Mouse (Mus musculus) hindbrain, postnatal 0 days (tissue): ENCODE measurements around the gene Gpalpp1. TPM values are rescaled to one million over a fixed set of nuclear protein-coding genes. Genes with fewer than 3 reads are reported as not detected.

Experiments
- ATAC-seq: fragments of 200-750 bp; cut with Nextera tagmentation; 2 replicates; pipeline ENCODE4 v1.8.0; 2017; ENCODE audit warnings: mild to moderate bottlenecking, moderate TSS enrichment, moderate library complexity
- DNase-seq: peaks from one replicate; pipeline ENCODE4 v3.0.0-alpha.2; 2015; ENCODE audit warnings: low spot score
- H3K27ac ChIP-seq: fragments of 300-500 bp; sonication (generic); 2 replicates; pipeline ENCODE4 v1.5.1; 2014; ENCODE audit warnings: mild to moderate bottlenecking
- H3K27me3 ChIP-seq: fragments of 300-500 bp; sonication (generic); 2 replicates; pipeline ENCODE4 v1.6.1; 2014; ENCODE audit warnings: low read length, mixed read lengths; ENCODE audit not compliant: insufficient read depth
- H3K36me3 ChIP-seq: fragments of 300-500 bp; sonication (generic); 2 replicates; pipeline ENCODE4 v1.6.1; 2014; ENCODE audit warnings: low read length, mixed read lengths; ENCODE audit not compliant: insufficient read depth
- H3K4me1 ChIP-seq: fragments of 300-500 bp; sonication (generic); 2 replicates; pipeline ENCODE4 v1.6.1; 2014; ENCODE audit warnings: antibody characterized with exemption, low read length, mixed read lengths; ENCODE audit not compliant: insufficient read depth
- H3K4me2 ChIP-seq: fragments of 300-500 bp; sonication (generic); 2 replicates; pipeline ENCODE4 v1.6.1; 2014; ENCODE audit warnings: low read depth, mild to moderate bottlenecking, low read length, moderate library complexity, mixed read lengths
- H3K4me3 ChIP-seq: fragments of 300-500 bp; sonication (generic); 2 replicates; pipeline ENCODE4 v1.5.1; 2014; ENCODE audit warnings: low read length
- H3K9ac ChIP-seq: fragments of 300-500 bp; sonication (generic); replicated peaks from 2 replicates; pipeline ENCODE4 v1.6.1; 2014; ENCODE audit warnings: mild to moderate bottlenecking, low read length, moderate library complexity, mixed read lengths
- H3K9me3 ChIP-seq: fragments of 300-500 bp; sonication (generic); 2 replicates; pipeline ENCODE4 v1.6.1; 2016; ENCODE audit warnings: low read length, mixed read lengths
- CTCF ChIP-seq: IDR thresholded peaks from 2 replicates; pipeline ENCODE4 v1.5.1; 2016; ENCODE audit warnings: antibody characterized with exemption, control low read depth, low read depth
- WGBS: fragments of 180-500 bp; shearing (Covaris S2); extraction: QIAGEN DNeasy Blood & Tissue Kit; methylation state at CpG from one replicate; pipeline ENCODE4 v1.1.7; 2014; 5-methylcytosine and 5-hydroxymethylcytosine counted together
- polyA plus RNA-seq: library from polyadenylated mRNA; unstranded; fragments of >200 nt; fragmentation: Nextera tagmentation; extraction: Ambion mirVana; gene quantifications from 2 replicates; pipeline ENCODE4 v1.2.1, GENCODE M21; 2015
- total RNA-seq: library from RNA; depleted of rRNA; stranded (reverse); fragments of >200 nt; gene quantifications from 2 replicates; pipeline ENCODE4 v1.2.3, GENCODE M21; 2014

Gene Gpalpp1
- total and polyA plus RNA-seq, 2 experiments from 2014 or later = 8.1 to 14.2 TPM

- Histone ChIP-seq H3K36me3 (peaks cover 41% of the 10 kb centered on the region), H3K9ac (no peak overlapping the region), H3K4me1 (no peaks in the 10 kb centered on the region), H3K27me3 (no peaks in the 10 kb centered on the region), H3K27ac (no peak overlapping the region), H3K4me2 (no peak overlapping the region), H3K9me3 (no peaks in the 10 kb centered on the region), H3K4me3 (no peak overlapping the region)
- no peak for ATAC-seq
- TF ChIP-seq CTCF = 0 out of 2 replicates have a peak, but pooled peaks have one; percentile 16
- WGBS = 93% methylated on average over 4 of the region's 4 CpGs
- no peak for DNase-seq
Measured at GRCm38 (mm10) chr14:76134975-76135374, 24.4 kb upstream of the Gpalpp1 start.

DNA sequence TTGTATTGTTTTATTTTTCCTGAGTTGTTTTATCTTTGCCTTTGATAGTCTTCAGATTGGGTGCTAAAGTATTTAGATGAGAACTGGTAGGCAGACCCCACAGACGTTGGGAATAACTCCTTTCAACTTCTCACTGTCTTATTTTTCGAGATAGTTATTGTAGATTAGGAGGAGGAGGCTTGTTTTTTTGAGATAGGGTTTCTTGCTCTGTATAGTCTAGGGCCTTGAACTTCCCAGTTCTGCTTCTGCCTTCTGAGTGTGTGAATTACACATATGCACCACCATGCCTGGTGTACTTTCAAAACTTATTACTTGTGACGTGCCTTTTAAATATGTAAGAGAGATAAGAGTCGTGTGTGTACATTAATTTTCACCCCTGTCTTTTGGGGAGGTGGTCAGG lies 17.6 kb upstream of the Gpalpp1 start:
- ATAC-seq (no peak), DNase-seq (no peak)
- WGBS = 90% methylated on average over 4 of the region's 4 CpGs
- H3K36me3 ChIP-seq = peaks cover 52% of the 10 kb centered on the region
- no peak overlapping the region for H3K4me3 ChIP-seq
- H3K4me2 ChIP-seq = no peak overlapping the region
- H3K27me3 ChIP-seq = no peaks in the 10 kb centered on the region
- no peak for TF ChIP-seq CTCF
- no peaks in the 10 kb centered on the region for H3K9me3 ChIP-seq
- H3K27ac ChIP-seq = no peak overlapping the region
- no peak overlapping the region for H3K9ac ChIP-seq
- no peaks in the 10 kb centered on the region for H3K4me1 ChIP-seq

DNA sequence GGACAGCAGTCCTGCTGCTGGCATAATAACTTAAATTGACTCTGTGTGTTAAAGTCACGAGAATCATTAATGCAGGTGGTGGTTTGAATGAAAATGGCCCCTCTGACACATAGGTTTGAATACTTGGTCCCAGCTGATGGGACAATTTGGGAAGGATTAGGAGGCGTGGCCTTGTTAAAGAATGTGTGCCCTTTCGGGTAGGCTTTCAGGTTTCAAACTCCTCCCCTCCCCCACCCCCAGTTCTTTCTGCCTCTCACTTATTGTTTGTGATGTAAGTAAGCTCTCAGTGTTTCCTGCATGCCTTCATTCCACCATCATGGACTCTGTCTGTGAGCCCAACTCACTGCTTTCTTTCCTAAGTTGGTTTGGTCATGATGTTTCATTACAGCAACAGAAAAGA lies 16.8 kb upstream of the Gpalpp1 start:
- no peak overlapping the region for H3K4me3 ChIP-seq
- H3K9ac ChIP-seq = no peak overlapping the region
- H3K36me3 ChIP-seq = peaks cover 52% of the 10 kb centered on the region
- no peak for ATAC-seq
- no peak overlapping the region for H3K4me2 ChIP-seq
- no peaks in the 10 kb centered on the region for H3K27me3 ChIP-seq
- TF ChIP-seq CTCF = no peak
- H3K9me3 ChIP-seq = no peaks in the 10 kb centered on the region
- H3K4me1 ChIP-seq = no peaks in the 10 kb centered on the region
- 91% methylated on average over 3 of the region's 3 CpGs for WGBS
- no peak overlapping the region for H3K27ac ChIP-seq
- no peak for DNase-seq

DNA sequence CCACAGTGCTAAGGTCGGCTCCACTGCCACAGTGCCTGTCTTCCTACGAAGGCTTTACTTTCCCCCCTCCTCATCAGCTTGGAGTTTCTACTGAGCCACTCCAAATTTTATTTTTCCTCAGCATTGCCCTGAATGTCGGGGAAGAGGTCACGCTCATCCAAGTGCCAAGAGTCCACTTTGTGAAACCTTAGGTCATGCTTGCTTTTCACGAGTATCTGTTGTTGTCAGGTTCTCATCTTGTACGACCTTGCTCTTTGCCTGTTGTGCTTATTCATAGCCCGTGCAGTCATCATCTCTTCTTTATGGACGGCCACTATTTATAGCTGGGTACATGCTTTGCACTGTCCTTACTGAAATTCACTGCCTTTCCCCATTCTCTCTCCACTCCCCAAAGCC lies 12.1 kb upstream of the Gpalpp1 start:
- Histone ChIP-seq H3K4me1 (no peaks in the 10 kb centered on the region), H3K9me3 (no peaks in the 10 kb centered on the region), H3K9ac (no peak overlapping the region), H3K4me2 (no peak overlapping the region), H3K36me3 (peaks cover 48% of the 10 kb centered on the region), H3K27ac (no peak overlapping the region), H3K4me3 (no peak overlapping the region), H3K27me3 (no peaks in the 10 kb centered on the region)
- no peak for TF ChIP-seq CTCF
- 94% methylated on average over 8 of the region's 8 CpGs for WGBS
- no peak for ATAC-seq
- no peak for DNase-seq

DNA sequence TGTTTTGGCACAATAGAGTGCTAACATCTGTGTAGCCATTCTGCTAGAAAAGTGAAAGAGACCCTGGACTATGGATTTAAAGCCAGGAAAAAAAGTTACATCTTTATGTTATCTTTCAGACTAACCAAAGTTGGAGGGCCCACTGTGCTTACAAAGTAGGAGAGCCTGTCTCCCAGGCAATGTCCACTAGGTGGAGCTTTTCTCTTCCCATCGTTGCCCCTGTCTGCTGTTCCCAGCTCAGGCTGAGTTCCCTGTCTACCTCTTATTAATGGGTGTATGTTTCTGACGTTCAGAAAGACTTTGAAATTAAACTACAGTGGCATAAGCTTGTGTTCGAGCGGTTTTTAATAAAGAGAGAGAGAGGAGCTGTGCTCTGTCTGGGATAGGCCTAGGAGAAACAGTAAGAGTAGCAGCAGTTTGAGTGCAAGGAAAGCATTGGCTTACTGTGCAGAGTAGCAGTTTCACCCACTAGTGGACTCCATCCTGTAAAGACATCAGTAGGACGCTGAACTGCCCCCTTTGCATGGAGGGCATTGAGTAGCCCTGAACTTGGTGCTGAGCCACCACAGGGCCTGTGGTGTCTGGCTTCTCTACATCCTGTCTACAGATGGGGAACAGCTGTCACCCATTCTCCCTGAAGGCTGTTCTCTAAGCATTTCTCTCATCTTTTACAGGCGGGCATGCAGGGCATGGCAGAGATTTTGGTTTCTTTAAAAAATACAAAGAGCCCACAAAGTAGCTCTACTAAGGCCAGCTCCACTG lies 11.5 kb upstream of the Gpalpp1 start:
- WGBS = 51% methylated on average over 6 of the region's 6 CpGs
- peaks cover 48% of the 10 kb centered on the region for H3K36me3 ChIP-seq

GRCm38 (mm10) chr14:76120472-76120871 lies 9.9 kb upstream of the Gpalpp1 start:
- H3K36me3 ChIP-seq = peaks cover 48% of the 10 kb centered on the region
- WGBS = 79% methylated on average over 4 of the region's 4 CpGs
- no peak for DNase-seq

More for the DNA sequence above, 11.5 kb upstream of the Gpalpp1 start:
- Histone ChIP-seq H3K4me2 (no peak overlapping the region), H3K27ac (no peak overlapping the region), H3K27me3 (no peaks in the 10 kb centered on the region), H3K4me1 (no peaks in the 10 kb centered on the region), H3K9ac (no peak overlapping the region), H3K9me3 (no peaks in the 10 kb centered on the region), H3K4me3 (no peak overlapping the region)
- DNase-seq = peak; percentile 77
- ATAC-seq = peak; percentile 59; the same call in 1 of the 2 replicates
- peak; percentile 85 for TF ChIP-seq CTCF

DNA sequence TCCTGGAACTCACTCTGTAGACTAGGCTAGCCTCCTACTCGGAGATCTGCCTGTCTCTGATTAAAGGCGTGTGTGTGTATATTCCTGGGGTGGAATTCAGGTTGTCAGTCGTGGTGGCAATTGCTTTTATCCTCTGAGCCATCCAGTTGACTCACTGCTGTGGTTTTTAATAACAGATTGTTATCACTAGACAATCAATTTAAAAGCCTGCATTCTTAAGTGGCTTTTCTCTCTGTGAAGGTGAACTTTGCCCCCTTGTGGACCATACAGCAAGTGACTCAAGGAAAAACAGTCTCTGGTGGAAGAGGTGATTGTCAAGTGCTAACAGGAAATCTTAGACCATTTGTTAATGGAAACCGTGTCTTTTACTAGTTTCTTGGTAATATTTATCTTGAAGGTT lies 8.4 kb upstream of the Gpalpp1 start:
- no peaks in the 10 kb centered on the region for H3K27me3 ChIP-seq
- H3K27ac ChIP-seq = no peak overlapping the region
- no peak overlapping the region for H3K4me2 ChIP-seq
- WGBS = 74% methylated on average over 4 of the region's 4 CpGs
- no peak overlapping the region for H3K9ac ChIP-seq
- TF ChIP-seq CTCF = peak; percentile 49
- DNase-seq (no peak), ATAC-seq (no peak)
- no peak overlapping the region for H3K4me3 ChIP-seq
- no peaks in the 10 kb centered on the region for H3K9me3 ChIP-seq
- peaks cover 54% of the 10 kb centered on the region for H3K36me3 ChIP-seq
- no peaks in the 10 kb centered on the region for H3K4me1 ChIP-seq

More at GRCm38 (mm10) chr14:76120472-76120871, 9.9 kb upstream of the Gpalpp1 start:
- no peaks in the 10 kb centered on the region for H3K27me3 ChIP-seq
- H3K27ac ChIP-seq = no peak overlapping the region
- ATAC-seq = no peak
- no peak overlapping the region for H3K4me2 ChIP-seq
- no peak overlapping the region for H3K9ac ChIP-seq
- H3K4me1 ChIP-seq = no peaks in the 10 kb centered on the region
- no peak for TF ChIP-seq CTCF
- no peaks in the 10 kb centered on the region for H3K9me3 ChIP-seq
- H3K4me3 ChIP-seq = no peak overlapping the region
